Mouse (Mus musculus) adrenal gland, postnatal 25 days (tissue): ENCODE data around the gene Bank1. TPM values are rescaled to one million over a fixed set of nuclear protein-coding genes. Genes with fewer than 3 reads are reported as not detected.
"Not testable (repeated sequence)": the region's sequence is repeated elsewhere in the genome, so short reads cannot be mapped to it uniquely, and the experiment has no call there.

ENCODE experiments used
- DNase-seq: peaks from one replicate; pipeline ENCODE4 v3.0.0; 2021; ENCODE audit warnings: mixed read lengths
- long read RNA-seq: library from polyadenylated mRNA; stranded (forward); transcript quantifications from one replicate; pipeline ENCODE4 v2.0.0, GENCODE M21; 2021
- total RNA-seq: library from RNA; stranded (reverse); gene quantifications from 2 replicates; pipeline ENCODE4 v1.2.3, GENCODE M21; 2021

Bank1 gene
- 0.76 and 0.82 TPM in 2 replicates for total RNA-seq
- long read RNA-seq, partial matches to known transcripts = 0 of 1 reads
- long read RNA-seq, other reads (novel, unspliced or antisense) = 1 of 1 reads

DNA sequence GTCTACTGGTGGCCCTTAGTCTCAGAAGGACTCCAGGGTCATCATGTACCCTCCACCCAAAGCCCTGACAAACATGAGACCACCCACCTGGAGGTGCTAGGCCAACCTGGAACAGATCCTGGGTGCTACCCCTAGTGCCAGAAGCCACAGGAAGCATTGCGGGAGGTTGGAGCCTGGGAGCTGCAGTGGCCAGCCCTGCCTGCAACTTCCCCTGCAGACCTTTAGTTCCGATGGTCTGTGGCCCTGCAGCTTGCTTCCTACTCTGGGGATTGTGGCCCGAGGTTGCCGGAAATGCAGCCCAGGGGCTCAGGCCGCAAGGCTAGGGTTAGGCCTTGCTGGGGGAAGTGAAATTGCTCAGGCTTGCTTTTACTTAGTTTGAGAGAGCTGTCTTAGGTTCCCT is at the start of gene Bank1:
Gene Bank1, minus strand, starts transcription at position 284 of the 400 bp plus-strand sequence.
- DNase-seq = no peak

DNA sequence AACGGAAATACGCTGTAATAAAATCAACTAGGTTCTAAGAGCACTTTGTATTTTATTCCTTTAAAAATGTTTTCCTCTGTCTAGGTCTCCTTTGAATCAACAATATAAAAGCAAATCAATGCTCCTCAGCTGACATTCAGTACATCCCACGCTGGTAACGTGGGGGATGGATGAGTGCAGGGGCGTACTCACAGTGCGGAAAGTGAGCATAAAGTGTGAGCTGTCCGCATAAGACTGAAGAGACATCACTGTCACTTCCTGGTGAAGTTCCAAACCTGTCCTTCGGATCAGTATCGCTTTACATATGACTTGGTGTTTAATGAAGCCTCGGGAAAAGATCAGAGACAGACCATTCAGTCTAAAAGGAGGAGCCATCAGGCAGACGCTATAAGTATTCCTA is 44.0 kb upstream of the Bank1 start:
- DNase-seq = no peak

DNA sequence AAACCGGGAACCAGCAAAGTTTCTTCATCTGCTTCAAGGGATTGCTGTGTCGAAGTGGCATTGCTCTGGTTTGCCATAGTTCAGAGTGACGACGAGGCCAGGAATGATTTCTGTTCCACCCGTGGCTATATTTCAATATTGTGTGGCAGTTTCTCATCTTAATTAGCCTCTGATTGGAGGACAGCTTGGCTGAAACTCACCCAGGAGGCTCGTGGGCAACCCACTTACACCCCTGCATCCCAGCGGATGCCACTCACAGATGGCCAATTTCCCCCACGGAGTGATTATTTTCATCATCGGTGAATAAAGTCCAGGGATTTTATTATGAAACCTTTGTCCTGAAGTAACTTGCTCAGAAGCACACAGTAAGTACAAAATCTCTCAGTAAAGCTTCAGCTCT is 43.6 kb upstream of the Bank1 start:
- DNase-seq = no peak

DNA sequence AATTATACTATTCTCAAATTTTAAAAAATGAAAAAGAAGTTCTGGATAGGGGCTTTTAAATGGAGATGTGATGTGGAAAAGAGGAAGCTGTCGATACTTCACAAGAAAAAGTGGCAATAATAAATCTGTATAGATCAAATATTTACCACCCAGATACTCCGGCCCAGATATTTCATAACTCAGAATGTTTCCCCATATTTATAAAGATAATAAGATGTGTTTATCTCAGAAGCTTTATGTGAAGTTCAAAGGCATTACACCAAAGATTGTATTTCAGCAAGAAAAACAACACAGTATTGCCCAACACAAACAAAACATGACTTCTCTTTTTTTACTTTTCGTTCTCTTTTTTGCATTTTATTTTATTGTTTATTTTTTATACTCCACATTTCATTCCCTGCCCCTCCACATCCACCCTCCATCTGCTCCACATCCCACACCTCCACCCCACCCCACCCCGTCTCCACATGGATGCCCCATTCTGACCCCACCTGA is 42.7 kb upstream of the Bank1 start:
- no peak for DNase-seq

DNA sequence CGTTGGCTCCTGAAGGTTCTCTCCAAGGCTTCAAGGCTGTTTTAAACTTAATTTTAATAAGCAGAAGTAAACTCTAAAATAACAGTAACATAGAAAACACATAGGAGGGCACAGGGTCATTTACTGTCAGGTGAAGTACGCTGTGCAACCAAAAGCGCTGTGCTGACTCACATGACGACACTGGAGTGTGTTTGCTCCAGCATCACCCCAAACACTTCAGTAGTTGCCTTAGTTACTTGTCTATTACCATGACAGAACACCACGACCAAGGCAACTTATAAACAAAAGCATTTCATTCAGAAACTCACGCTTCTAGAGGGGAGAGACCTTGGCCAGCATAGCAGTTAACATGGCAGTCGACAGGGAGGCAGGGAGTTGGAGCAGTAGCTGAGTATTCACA is 23.8 kb upstream of the Bank1 start:
- DNase-seq = no peak

DNA sequence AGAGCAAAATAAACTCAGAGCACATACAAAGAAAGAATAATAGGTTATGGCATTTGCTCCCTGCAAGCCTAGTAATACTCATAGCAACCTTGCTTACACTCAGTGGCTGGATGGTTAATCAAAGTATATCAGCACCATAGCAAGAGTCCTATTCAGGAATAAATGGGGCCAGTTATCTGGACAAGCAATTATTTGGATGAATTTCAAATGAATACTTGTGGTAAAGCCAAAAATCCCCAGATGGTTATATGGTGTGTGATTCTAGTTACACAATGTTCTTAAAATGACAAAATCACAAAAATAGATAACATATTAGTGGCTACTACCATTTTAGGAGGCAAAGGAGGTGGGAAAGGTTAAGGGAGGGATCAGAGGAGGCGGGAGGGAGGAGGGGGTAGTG is 22.7 kb upstream of the Bank1 start:
- no peak for DNase-seq

DNA sequence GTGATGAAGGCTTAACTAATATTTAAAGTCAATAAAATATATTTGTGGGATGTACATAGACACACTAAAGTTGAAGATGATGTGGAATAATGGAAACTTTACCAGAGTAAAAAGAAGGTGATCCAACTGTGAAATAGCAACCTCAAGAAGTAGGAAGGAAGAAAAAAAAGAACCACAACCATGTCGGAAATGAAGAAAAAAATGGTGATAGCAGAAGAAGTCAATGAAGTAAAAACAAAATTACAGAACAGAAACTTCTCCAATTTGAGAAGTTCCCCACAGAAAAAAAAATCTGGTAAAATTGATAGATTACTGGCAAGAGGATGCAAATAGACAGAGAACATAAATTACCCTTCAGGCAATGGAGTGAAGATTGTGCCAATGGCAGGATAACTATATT is 21.4 kb upstream of the Bank1 start:
- DNase-seq = no peak

DNA sequence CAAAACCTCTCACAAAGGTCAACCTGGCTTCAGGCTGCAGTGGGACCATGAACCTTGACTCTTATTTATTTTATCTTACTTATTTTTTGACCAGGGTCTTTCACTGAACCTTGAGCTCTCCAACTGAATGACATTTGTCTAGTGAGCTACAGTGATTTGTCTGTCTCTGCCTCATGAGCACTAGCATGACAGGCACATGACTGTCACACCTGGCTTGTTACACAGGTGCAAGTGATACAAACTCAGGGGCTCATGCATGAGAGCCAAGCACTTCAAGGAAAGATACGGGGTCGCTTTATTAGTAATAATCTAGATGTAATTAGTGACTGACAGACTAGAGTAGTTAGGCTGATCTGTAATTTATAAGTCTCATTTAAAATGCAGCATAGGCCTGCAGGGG is 16.0 kb upstream of the Bank1 start:
- DNase-seq = no peak

DNA sequence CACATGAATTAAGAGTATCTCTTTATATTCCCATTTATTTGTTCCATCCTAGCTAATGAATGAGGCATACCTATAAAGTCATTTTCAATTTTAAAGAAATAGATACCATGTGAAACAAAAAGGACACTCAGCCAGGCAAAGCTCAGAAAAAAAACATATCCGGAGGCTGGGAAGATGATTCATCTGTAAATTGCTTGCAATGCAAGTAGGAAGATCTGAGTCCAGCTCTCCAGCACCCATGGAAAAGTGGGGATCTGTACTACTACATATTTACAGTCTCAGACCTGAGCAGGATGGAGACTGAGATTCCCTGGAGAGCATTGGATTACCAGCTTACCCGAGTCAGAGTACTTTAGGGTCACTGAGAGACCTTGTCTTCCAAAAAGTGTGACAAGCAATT is 14.0 kb upstream of the Bank1 start:
- no peak for DNase-seq

DNA sequence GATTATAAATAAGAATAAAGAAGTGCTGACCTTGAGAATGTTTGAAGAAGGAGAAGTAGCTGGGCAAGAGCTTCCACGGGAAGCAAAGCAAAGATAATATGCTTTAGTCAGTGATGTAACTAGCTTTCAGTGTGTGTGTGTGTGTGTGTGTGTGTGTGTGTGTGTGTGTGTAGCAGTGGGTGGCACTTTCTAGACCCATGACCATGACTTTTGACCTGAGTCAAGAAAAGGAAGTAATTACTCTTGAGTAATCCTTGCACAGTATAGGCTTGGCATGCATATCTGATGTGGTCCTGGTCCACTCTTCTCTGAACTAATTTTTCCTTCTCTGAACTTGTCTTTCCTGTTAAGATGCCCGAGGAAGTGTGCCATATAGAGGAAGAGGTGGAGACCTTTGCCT is 5.3 kb upstream of the Bank1 start:
- DNase-seq = no peak

DNA sequence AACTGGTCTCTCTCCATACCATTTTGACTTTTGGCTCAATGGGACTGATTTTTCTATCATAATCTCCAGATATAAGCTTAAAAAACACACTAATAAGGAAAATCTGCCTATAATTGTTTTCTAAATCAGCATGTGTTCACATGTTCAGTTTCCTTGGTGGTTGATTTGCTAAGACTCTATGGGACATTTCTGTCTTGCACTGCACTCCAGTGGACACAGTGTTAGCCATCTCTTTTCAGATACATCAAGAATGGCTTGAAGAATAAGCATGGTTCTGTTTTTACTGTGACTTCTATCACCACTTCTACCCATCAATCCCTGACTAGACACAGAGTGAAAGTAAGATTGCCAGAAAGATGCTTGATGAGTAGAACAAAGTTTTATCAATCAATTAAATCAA is 4.2 kb upstream of the Bank1 start:
- DNase-seq = no peak

DNA sequence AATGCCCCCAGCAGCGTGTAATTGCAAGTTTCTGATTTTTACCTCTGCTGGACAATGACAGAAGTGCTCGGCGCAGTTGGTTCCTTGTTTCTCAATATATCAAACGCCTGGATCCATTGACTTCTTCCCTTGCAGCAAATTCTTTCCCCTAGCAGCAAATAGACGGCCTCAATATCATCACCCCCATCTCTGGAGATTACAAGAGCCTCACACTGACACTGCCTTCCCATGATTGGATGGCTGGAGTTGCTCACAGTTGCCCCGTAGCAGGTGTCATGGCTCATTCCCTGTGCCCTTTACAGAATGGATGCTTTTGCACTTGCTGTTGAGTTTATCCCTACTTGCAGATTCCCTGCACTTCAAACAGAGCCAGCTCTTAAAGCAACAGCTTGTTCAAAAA is 3.3 kb upstream of the Bank1 start:
- DNase-seq = no peak

DNA sequence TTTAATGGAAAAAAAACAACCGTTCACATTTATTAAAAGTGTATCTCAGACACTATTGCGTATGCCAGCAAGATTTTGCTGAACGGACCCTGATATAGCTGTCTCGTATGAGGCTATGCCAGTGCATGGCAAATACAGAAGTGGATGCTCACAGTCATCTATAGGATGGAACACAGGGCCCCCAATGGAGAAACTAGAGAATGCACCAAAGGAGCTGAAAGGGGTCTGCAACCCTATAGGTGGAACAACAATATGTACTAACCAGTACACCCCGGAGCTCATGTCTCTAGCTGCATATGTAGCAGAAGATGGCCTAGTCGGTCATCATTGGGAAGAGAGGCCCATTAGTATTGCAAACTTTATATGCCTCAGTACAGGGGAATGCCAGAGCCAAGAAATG is 1.1 kb downstream of the Bank1 start:
- DNase-seq = not testable (repeated sequence)

DNA sequence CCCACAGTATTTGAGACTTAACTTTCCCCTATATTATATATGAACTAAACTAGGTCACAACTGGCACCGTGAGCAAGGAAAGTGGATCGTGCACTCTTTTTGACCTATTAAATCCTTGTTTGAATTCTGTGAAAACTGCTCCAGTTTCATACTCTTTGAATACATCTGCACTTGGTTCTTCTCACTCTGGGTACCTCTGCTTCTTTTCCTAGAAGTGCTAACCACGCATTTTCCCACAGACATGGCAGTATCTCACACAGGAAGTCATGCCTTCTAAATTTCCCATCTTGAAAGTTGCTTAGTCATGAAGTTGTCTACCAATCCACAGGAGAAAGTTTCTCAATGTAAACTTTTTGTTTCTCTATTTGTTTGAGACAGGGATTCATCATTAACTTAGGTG is 3.9 kb downstream of the Bank1 start:
- no peak for DNase-seq

DNA sequence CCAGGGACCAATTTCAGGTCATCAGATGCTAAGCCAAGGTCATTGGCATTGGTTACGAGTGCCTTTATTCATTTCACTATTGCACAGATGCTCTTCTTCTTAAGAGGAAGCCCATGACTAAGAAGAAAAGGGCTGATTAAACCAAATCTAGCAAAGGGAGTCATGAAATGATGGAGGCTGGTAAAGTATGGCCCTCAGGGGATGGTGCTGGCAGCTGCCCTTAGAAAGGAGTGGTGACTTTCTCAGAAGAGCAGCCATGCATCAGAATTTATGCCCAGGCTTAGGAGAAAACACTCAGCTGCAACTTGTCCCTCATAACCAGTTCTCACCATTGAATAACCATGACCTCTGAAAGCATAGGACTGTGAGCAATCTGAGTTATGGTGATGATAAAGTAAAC is 17.4 kb downstream of the Bank1 start:
- no peak for DNase-seq

DNA sequence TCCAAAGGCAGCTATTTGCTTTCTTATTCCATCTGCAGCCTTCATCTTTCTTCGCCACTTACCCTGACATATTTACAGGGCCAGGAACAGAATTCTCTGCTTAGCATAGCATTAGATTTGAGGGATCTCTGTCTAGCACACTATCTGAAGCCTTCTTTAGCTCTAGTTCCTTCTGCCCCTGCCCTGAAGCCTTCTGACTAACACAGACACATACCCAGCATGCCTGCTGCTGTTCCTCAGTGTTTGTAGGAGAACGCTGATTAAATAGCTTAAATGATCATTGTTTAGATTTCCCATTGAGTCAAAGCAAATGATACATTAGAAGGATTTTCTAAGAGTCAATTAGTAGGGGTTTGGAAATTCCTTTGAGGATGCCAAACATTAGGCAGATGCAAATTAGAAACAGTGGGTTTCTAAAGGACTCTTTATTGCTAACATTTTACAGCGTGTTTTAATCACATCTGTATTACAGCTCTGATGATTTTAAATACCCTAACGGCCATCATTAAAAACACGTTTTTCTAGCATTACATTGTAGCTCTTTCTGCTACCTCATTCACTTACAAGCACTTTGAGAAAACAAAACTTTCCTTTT is 19.2 kb downstream of the Bank1 start:
- DNase-seq = no peak

DNA sequence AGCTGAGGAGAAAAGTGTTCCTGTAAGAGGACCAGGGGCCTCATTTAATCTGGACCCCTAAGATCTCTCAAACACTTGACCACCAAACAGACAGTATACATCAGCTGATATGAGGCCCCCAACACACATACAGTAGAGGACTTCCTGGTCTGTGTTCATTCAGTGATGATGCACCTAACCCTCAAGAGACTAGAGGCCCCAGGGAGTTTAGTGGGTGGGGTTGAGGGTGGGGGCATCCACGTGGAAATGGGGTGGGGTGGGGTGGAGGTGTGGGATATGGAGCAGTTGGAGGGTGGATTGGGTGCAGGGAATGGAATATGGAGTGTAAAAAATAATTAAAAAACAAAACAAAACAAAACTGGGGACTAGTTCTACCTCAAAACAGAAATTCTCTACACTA is 23.3 kb downstream of the Bank1 start:
- DNase-seq = no peak

DNA sequence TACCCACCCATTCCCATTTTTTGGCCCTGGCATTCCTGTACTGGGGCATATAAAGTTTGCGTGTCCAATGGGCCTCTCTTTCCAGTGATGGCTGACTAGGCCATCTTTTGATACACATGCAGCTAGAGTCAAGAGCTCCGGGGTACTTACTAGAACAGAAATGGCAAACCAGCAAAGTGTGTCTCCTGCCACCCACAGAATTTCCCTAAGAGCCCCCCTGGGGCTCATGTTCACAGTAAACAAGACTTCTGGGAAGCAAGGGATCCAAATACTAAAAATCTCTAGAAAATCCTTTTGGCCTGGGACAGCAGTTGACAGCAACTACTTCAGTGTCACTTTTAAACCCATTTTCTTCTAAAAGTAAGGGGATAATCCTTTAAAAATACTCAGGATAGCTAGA is 25.1 kb downstream of the Bank1 start:
- DNase-seq = not testable (repeated sequence)

DNA sequence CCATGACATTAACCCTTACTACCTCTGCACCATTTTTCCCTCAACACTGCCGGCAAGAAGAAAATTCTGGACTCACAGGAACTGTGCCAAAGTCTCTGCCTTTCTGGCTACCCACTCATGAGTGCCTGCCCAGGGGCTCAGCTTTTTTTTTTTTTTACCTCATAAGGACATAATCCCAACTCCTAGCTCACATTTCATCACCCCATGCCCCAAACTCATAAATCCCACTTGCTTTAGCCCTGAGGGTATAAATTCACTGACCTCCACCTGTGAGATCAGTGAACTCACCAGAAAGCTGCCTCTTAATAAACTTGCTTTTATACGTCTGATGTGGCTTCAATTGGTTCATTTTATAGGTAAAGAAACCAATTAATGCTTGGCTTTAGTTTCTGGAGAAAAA is 28.5 kb downstream of the Bank1 start:
- DNase-seq = no peak

DNA sequence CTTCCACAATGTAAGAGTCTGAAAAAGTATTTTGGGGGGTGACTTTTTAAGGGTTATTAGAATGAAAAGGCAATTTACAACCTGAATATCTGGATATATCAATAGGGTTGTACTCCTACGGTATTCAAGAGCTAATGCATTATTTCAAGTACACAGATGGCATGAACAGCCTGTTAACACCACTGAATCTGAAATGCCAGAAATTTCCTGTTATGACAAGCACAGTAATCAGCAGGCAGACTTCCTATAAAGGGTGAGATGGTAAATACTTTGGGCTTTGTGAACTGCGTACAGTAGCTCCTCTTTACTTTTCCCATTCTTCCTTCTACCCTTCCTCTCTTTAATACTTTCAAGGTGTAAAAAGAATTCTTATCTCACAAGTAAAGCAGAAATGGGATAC is 30.6 kb downstream of the Bank1 start:
- no peak for DNase-seq

DNA sequence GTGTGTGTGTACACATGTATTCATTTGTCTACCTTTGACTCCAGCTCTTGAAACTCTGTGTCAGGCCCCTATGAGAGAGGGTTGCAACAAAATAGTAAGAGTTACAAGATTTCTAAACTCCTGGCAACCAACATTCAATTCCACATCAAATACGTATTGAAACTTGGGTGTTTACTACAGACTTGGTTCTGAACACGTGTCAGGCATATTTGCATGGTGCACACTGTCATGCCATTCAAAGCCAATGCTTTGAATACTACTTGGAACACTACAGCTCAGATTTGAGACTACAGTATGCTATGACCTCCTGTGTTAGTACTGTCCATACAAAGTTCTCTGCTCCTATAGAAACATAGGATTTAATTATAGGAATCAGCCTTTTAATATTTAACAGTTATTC is 38.0 kb downstream of the Bank1 start:
- DNase-seq = no peak

DNA sequence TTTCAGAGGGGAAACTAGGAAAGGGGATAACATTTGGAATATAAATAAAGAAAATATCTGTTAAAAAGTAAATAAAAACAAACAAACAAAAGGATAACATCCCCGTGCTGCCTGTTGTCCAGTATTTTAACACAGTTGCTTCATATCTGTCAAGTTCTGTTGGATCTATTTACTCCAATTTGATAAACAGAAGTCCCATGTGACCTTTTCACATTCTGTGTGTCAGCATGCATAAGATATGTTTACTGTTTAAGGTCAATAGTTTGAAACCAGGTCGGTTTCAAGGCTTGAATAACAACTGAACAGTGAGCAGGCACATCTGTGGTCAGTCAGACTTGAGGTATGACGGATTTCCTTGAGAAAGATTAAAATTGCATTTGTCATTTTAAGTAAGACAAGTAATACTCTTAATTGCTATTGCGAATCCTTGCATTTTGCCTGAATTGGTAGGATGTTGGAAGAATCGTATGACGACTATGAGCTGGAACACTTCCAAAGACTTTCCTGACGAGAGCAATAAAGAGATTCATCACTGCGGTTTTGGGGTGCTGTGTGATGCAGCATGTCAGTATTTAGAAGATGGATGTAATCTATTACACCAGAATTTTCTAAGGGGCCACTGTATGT is 60.8 kb downstream of the Bank1 start:
- no peak for DNase-seq

DNA sequence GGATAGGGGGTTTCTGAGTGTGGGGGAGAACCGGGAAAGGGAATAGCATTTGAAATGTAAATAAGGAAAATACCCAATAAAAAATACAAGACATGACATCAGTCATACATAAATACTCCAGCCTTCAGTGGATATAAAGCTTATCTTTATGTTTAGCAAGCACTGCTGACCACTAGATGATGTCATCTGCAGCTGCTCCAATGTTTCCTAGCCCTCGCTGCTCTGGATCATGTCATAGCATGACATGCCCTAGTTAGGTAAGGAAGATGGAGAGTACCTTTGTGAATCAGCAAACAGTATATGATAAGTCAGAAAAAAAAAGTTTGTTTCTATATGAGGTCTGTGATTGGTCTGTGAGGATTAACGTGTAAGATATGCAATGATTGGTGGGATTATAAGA is 68.1 kb downstream of the Bank1 start:
- DNase-seq = no peak

DNA sequence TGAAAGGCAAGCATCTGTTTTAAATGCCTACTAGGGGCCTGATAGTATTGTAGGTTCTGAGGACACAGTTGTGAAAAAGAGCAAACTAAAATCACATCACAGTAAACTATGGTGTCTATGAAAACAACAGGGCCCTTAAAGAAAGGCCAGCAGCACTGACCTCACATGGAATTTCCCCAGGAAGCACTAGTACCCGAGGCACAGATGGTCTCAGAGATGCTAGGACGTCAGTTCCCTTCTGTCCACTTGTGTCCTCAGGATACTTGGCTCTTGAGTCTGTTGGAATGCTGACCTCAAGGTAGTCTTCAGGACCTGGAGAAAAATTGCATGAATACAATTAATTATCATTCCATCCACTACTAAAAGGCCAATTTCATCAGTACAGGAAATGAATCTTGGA is 71.2 kb downstream of the Bank1 start:
- no peak for DNase-seq
